15 mouse cellular contexts compared by ENCODE assay signal in the genomic region with DNA sequence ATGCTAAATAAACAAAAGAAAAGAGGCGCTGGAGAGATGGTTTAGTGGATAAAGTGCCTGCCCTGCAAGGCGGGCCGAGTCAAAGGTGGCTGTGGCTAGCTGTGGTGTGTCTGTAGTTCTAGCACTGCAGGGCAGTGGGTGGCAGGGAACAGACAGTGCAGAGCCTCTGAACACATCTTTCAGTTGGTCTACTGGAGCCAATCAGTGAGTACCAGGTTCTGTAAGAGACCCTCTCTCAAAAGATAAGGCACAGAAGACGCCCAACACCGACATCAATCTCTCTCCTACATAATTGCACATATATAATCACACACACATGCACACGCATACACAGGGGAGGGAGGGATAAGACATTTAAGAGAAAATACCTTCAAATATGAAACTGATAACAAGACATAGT.
"Had no signal": no experiment of that assay in that cellular context is flagged by ENCODE, and none has a peak within 500 bp of the region (broad histone marks: within the 10 kb centered on the region; RNA-seq: fewer than 3 reads in every experiment).

No protein-coding gene starts in this region.

- H3K4me2 ChIP-seq: midbrain, embryonic 12.5 days; neural tube, embryonic 13.5 days had no signal

- DNase-seq: kidney, adult 11 months; kidney, postnatal 14 days; layer of hippocampus, adult 9-11 months; layer of hippocampus, postnatal 36 days; lung, adult 2 months; lung, postnatal 36 days; right cerebral cortex, postnatal 25 days; thymus, postnatal 4 days had no signal

- ATAC-seq: hindbrain, postnatal 0 days; lung, postnatal 0 days; midbrain, embryonic 16.5 days had no signal

- H3K9ac ChIP-seq: midbrain, embryonic 12.5 days; neural tube, embryonic 13.5 days had no signal

- H3K27ac ChIP-seq: hindbrain, postnatal 0 days; limb, embryonic 10.5 days; midbrain, embryonic 12.5 days; neural tube, embryonic 13.5 days had no signal

- H3K27me3 ChIP-seq: megakaryocyte, embryonic 14.5 days; midbrain, embryonic 12.5 days; neural tube, embryonic 13.5 days had no signal

- H3K9me3 ChIP-seq: limb, embryonic 10.5 days; megakaryocyte, embryonic 14.5 days; midbrain, embryonic 12.5 days; neural tube, embryonic 13.5 days had no signal

- H3K4me3 ChIP-seq: limb, embryonic 10.5 days; midbrain, embryonic 12.5 days; neural tube, embryonic 13.5 days had no signal
